Mouse (Mus musculus) ovary, adult 18-20 months (tissue): Measurements from ENCODE around the gene Gckr.
"Not testable (repeated sequence)": the region's sequence is repeated elsewhere in the genome, so short reads cannot be mapped to it uniquely, and the experiment has no call there.

ENCODE experiments used
- DNase-seq: peaks from one replicate; pipeline ENCODE4 v3.0.0; 2022; ENCODE audit warnings: low spot score, mixed read lengths

Gene Gckr

GRCm38 (mm10) chr5:31295606-31296141 is 1.6 kb upstream of the Gckr start, which contains the start of gene Fndc4:
Gene Fndc4 (minus strand): TSS chr5:31296080.
- no peak for DNase-seq

- DNase-seq: no peak
Observed at GRCm38 (mm10) chr5:31297981-31298380, 738 bp downstream of the Gckr start.

GRCm38 (mm10) chr5:31298486-31298885 is 1.2 kb downstream of the Gckr start:
- no peak for DNase-seq

GRCm38 (mm10) chr5:31301866-31302265 is 4.6 kb downstream of the Gckr start:
- DNase-seq: no peak

- DNase-seq: no peak
Observed at GRCm38 (mm10) chr5:31303093-31303492, 5.8 kb downstream of the Gckr start.

- DNase-seq: no peak
Observed at GRCm38 (mm10) chr5:31312806-31313205, 15.6 kb downstream of the Gckr start.

- no peak for DNase-seq
Observed at GRCm38 (mm10) chr5:31322776-31323175, 25.5 kb downstream of the Gckr start.

- no peak for DNase-seq
Observed at GRCm38 (mm10) chr5:31324085-31324484, 26.8 kb downstream of the Gckr start.

- no peak for DNase-seq
Observed at GRCm38 (mm10) chr5:31326850-31327249, 29.6 kb downstream of the Gckr start.

- peak; percentile 14 for DNase-seq
Observed at GRCm38 (mm10) chr5:31328255-31328654, 31.0 kb downstream of the Gckr start.

GRCm38 (mm10) chr5:31357586-31357985 is 60.3 kb downstream of the Gckr start:
- not testable (repeated sequence) for DNase-seq

GRCm38 (mm10) chr5:31360955-31361354 is 63.7 kb downstream of the Gckr start:
- no peak for DNase-seq
